Comparison of ENCODE assay signal across 12 mouse cellular contexts in the genomic region with DNA sequence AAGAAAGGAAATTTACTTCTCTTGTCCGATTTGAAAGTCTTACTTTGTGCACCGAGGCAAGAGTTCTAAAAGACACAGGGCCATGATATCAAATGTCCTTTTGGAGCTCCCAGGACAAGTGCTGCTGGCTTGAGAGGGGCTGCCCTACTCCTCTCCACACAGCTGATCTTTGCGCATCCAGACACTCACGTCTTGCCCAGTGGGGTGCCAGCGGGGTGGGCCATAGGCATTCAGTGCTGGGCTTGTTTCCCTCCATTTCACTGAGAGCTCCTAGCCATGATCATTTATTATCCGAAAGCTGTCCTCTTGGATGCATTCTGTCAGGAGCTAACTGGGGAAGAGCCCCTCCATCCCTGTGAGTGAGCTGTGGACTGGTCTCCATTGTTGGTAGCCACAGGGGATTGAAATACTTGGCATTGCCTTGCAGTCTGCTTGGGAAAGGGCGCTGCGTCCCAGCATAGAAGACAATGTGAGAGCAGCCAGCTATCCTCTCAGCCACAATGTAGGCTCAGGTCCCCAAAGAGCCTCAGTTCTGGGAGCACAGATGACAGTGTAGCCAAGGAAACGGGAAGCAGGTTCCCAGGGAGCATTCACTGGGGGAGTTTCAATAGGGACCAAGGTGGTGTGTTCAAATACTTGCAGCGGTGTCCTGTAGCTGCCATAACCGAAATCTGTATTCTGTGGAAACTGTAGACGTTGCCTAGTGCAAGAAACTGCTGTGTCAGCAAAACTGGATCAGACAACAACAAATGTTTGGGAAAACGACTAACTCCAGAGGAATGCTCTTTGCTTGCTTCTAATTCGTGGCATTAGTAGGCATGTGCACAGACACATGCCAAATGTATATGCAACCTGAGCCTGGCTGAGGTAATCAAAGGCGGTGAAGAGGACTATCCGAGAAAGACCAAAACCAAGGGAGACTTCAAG.
DNase-seq lines count a peak whose midpoint lies in the region.
"Had no signal": no experiment of that assay in that cellular context is flagged by ENCODE, and none has a peak within 500 bp of the region (broad histone marks: within the 10 kb centered on the region; RNA-seq: fewer than 3 reads in every experiment).

No protein-coding gene starts in this region.

- intact Hi-C loops in left cerebral cortex, postnatal 4 days (cut with DNase I), result no loop called here
- intact Hi-C loops in left cerebral cortex, postnatal 25 days (cut with DNase I), result no loop called here

- peak; percentile 71 for DNase-seq in left cerebral cortex, postnatal 4 days
- no peak for DNase-seq in left cerebral cortex, adult 8-10 months (ENCODE audit: low spot score in 2 of 2)
- DNase-seq in embryo, embryonic 11 days, result peak; percentile 13
- DNase-seq in mesoderm, embryonic 11.5 days (ENCODE audit: low read depth, low spot score), result peak; percentile 3
- DNase-seq in urinary bladder, adult 18-20 months (ENCODE audit: low spot score in 2 of 2), result no peak
- DNase-seq in adrenal gland, postnatal 36 days, result no peak
- DNase-seq in left cerebral cortex, postnatal 25 days (ENCODE audit: low spot score in 2 of 2), result no peak
- no peak for DNase-seq in testis, postnatal 14 days (ENCODE audit: low spot score)
- DNase-seq: B cell, adult 2 months; gastrocnemius, postnatal 36 days; kidney, adult 9 months; thymus, postnatal 14 days had no signal

Comparison
In these comparisons a context has a peak if more than half of its experiments do, and no peak if none do; other contexts are left out.
1. DNase-seq: peak in left cerebral cortex, postnatal 4 days (single experiment), embryo, embryonic 11 days (single experiment) and mesoderm, embryonic 11.5 days (single experiment); none in left cerebral cortex, adult 8-10 months (0 of 2), urinary bladder, adult 18-20 months (0 of 2), adrenal gland, postnatal 36 days (0 of 2), left cerebral cortex, postnatal 25 days (0 of 2) and testis, postnatal 14 days (single experiment).